Mouse (Mus musculus) large intestine, adult 2 months (tissue): ENCODE data around the gene Gpsm3. TPM values are rescaled to one million over a fixed set of nuclear protein-coding genes. Genes with fewer than 3 reads are reported as not detected.

Experiments used
- DNase-seq: peaks from one replicate; pipeline ENCODE4 v3.0.0-alpha.2; 2012; ENCODE audit warnings: low read depth, low spot score
- WGBS: fragments of 180-500 bp; shearing (Covaris S2); methylation state at CpG from one replicate; pipeline ENCODE4 v1.1.7; 2018; 5-methylcytosine and 5-hydroxymethylcytosine counted together
- polyA plus RNA-seq: library from polyadenylated mRNA; depleted of rRNA; stranded (reverse); fragments of >200 nt; gene quantifications from 2 replicates; pipeline ENCODE4 v1.2.3, GENCODE M21; 2012

The Gpsm3 gene
- polyA plus RNA-seq, 1 experiment: 11.8 TPM

DNA sequence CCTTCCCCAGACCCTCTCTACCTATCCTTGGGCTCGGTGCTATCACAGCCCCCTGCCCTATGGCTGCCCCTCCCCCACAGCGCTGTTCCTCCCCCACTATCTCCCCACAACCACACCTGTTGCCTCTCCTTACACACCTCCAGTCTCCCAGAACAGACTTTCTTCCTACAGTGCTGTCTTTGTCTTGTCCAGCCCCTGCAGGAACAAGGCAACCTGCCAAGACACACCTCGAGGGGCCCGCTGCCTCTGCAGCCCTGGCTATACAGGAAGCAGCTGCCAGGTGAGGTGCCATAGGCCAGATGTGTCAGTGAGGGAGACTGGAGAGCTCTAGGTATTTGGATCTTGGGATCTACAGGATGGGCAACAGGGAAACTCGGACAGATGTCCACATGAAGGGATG lies 13.0 kb upstream of the Gpsm3 start:
- 29% methylated on average over 5 of the region's 5 CpGs for WGBS
- DNase-seq: no peak

DNA sequence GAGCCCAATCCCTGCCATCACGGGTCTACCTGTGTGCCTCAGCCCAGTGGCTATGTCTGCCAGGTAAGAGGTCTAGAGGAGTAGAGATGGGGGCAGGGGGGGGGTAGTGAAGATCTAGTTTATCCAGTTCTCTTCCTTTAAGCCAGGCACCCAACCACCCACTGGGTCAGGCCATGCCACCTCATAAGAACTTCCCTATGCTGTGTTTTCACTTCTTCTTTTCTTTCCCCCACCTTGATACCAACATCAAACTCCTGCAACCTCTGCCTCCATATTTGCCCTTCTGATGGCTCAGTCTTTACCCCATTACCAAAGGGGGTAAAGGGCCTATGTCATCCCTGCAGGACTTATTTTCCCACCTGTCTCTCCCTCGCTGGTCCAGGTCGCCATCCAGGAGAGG lies 11.5 kb upstream of the Gpsm3 start:
- no peak for DNase-seq
- 87% methylated on average over 3 of the region's 3 CpGs for WGBS

DNA sequence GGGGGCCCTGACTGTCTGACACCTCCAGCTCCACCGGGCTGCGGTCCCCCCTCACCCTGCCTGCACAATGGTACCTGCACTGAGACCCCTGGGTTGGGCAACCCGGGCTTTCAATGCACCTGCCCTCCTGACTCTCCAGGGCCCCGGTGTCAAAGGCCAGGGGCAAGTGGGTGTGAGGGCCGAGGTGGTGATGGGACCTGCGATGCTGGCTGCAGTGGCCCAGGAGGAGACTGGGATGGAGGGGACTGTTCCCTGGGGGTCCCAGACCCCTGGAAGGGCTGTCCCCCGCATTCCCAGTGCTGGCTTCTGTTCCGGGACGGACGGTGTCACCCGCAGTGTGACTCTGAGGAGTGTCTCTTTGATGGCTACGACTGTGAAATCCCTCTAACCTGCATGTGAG lies 7.1 kb upstream of the Gpsm3 start:
- DNase-seq: no peak
- WGBS: 90% methylated on average over 12 of the region's 12 CpGs

DNA sequence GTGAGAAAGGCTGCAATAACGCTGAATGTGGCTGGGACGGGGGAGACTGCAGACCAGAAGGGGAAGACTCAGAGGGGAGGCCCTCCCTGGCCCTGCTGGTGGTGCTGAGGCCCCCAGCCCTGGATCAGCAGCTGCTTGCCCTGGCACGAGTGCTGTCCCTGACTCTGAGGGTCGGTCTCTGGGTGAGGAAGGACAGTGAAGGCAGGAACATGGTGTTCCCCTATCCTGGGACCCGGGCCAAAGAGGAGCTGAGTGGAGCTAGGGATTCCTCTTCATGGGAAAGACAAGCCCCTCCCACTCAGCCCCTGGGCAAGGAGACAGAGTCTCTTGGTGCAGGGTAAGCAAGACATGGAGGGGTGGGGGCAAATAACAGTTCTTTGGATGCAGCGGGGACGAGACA lies 6.2 kb upstream of the Gpsm3 start:
- WGBS: 74% methylated on average over 7 of the region's 7 CpGs
- no peak for DNase-seq

DNA sequence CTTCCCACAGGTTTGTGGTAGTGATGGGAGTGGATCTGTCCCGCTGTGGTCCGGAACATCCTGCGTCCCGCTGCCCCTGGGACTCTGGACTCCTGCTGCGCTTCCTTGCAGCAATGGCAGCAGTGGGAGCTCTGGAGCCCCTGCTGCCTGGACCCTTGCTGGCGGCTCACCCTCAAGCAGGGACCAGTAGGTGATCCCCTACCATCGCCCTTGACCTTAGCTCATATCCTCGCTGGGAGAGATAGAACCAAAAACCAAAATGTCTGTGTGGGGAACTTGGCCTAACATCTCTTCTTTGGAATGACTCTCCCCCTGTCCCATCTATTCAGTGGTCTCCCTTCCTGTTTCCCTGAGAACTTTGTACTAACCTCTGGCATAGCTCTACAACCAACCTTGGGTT lies 5.8 kb upstream of the Gpsm3 start:
- 94% methylated on average over 8 of the region's 8 CpGs for WGBS

DNA sequence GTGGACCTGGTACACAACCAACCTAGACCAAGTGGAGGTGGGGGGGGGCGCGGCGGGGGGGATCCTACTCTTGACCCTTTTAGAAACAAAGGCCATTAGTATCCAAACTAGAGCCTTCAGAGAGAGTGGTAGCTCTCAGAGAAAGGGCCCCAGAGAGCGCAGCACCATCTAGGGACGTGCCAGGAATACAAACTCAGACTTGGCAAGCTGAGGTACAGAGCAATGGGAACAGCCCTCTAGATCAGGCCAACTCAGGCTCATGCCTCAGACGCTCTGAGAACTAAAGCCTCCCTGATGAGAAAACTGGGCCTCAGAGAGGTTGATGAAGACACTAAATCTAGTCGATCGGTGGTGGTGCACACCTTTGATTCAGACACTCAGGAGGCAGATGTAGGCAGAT lies 4.5 kb upstream of the Gpsm3 start:
- no peak for DNase-seq
- WGBS: 91% methylated on average over 8 of the region's 8 CpGs

More for the DNA sequence above, 5.8 kb upstream of the Gpsm3 start:
- no peak for DNase-seq

DNA sequence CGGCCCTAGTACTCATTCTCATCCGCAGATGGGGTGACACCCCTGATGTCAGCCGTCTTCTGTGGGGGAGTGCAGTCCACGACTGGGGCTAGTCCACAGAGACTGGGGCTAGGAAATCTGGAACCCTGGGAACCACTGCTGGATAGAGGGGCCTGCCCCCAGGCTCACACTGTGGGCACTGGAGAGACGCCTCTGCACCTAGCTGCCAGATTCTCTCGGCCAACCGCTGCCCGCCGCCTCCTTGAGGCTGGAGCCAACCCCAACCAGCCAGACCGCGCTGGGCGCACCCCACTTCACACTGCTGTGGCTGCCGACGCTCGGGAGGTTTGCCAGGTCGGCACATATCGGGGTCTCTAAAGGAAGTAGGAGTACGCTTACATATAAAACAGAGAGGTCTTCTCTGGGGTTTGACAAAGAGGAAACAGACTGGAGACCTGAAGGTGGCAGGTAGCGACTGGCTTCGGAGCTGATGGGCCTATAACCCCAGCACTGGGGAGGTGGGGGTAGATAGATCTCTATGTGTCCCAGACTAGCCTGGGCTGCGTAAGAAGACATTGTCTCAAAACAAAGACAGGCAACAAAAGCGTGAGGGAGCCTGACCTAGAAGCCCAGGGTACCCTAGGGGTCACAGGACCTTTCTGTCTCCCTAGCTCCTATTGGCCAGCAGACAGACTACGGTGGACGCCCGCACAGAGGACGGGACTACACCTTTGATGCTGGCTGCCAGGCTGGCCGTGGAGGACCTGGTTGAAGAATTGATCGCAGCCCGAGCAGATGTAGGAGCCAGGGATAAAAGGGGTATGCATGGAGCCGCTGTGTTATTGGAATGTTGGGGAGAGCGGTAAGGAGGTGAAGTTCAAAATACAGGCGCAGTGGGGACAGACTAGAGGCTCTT lies 3.5 kb upstream of the Gpsm3 start:
- no peak for DNase-seq
- WGBS: 57% methylated on average over 32 of the region's 32 CpGs

DNA sequence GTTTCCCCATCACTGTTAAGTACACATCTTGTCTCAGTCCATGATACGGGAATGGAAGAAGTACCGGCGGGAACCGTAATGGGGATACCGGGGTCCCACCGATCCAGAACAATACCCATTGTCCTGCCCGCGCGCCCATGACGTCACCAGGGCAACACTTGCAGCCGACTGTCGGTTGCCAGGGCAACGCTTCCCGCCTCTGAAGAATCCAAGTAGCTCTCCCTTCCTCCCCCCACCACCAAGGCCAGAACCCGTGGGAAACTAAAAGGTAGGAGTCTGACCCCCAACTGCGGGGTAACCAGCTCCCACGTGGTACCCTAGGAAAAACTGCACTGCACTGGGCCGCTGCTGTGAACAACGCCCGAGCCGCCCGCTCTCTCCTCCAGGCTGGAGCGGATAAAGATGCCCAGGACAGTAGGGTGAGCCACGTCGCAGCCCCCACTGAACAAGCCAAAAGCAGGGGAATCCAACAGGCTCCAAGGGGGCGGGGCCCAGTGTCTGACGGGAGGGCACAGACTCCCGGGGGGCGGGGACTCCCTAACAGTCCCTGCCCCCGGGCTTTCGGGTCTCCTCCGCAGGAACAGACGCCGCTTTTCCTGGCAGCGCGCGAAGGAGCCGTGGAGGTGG lies 2.7 kb upstream of the Gpsm3 start:
- no peak for DNase-seq
- 1% methylated on average over 38 of the region's 38 CpGs for WGBS

DNA sequence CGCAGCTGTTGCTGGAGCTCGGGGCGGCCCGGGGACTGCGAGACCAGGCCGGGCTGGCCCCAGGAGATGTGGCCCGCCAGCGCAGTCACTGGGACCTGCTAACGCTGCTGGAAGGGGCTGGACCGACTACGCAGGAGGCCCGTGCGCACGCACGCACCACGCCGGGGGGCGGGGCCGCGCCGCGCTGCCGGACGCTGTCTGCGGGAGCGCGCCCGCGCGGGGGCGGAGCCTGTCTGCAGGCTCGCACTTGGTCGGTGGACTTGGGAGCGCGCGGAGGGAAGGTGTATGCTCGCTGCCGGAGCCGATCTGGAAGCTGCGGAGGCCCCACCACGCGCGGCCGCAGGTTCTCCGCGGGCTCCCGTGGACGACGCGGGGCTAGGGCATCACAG lies 2.2 kb upstream of the Gpsm3 start:
- 1% methylated on average over 50 of the region's 50 CpGs for WGBS
- DNase-seq: no peak

DNA sequence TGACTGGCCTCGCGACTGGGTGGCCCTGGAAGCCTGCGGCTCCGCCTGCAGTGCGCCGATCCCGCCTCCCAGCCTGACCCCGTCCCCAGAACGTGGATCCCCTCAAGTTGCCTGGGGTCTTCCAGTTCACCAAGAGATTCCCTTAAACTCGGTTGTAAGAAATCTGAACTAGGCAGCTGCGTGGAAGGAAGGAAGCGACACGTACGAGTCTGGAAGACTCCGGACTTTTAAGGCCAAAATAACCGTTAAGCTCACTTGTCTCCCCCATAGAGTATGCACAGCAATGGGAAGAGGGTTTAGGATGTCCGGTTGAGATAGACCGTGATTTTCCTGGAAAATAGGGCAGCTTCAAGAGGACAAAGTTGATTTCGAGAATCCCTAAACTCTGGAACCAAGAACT lies 1.8 kb upstream of the Gpsm3 start:
- no peak for DNase-seq
- WGBS: 2% methylated on average over 19 of the region's 19 CpGs

DNA sequence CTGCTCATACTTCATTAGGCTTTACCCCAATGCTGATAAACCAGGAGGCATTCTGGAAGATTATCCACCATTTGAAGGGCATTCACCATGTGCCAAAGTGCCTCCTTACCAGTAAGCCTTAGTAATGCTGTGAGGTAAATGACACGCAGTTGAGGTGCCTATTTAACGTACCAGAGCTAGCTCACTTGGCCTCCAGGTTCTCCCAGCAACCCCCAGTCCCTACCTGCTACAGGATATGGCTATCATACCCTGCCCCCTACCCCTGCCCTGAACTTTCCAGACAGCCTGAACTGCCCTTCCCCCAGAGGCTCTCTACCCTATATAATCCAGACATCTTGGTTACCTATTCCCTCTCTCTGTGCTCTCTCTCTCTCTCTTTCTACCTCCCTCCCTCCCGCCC lies 839 bp upstream of the Gpsm3 start:
- 84% methylated on average over 3 of the region's 3 CpGs for WGBS
- DNase-seq: no peak

DNA sequence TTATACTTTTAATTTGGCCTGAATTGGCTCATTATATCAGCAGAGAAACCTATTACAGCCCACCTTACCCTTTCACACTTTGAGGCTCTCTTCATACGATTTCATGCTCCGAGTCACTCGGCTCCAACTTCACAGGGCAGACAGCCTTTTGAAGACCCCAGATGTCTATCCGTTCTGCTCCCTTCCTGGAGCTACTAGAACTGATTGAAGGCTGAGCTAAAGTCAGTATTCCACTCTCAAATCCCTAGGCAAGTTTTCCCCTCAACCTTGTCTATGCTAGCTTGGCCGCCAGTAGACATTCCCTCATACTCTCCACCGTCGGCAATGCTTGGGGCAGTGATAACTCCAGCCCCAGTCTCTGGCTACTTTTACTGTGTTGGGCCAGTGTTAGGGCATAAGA lies 400 bp upstream of the Gpsm3 start:
- no peak for DNase-seq
- 68% methylated on average over 7 of the region's 7 CpGs for WGBS

DNA sequence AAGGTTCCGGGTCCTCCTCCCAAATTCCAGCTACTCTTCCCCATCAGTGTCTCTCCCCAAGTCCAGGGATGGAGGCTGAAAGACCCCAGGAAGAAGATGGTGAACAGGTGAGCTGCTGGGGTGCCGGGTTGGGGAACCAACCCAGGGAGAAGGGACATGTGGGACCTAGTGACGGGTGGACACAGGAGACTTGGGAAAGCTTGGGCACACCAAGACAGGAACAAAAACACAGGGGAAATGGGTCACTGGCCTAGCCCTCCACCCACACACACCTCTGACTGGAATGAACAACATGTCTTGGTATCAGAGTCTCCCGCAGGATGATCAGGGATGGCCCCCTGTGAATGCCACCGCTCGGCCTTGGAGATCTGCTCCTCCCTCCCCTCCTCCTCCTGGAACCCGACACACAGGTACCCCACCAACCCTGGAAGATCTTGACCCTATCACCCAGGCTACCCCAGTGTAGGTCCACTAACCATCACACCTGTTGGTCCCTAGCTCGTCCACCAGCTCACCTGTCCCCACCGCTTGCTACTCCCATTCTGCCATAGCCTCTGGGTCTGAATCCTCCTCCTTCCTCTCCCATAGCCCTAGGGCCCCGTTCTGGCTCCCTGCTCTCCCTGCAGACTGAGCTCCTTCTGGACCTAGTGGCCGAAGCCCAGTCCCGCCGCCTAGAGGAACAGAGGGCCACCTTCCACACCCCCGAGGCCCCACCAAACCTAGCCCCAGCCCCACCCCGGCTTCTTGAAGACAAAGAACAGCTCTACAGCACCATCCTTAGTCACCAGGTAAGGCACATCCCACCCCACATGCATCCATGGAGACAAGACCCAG lies 765 bp downstream of the Gpsm3 start:
- WGBS: 70% methylated on average over 15 of the region's 15 CpGs
- DNase-seq: no peak

DNA sequence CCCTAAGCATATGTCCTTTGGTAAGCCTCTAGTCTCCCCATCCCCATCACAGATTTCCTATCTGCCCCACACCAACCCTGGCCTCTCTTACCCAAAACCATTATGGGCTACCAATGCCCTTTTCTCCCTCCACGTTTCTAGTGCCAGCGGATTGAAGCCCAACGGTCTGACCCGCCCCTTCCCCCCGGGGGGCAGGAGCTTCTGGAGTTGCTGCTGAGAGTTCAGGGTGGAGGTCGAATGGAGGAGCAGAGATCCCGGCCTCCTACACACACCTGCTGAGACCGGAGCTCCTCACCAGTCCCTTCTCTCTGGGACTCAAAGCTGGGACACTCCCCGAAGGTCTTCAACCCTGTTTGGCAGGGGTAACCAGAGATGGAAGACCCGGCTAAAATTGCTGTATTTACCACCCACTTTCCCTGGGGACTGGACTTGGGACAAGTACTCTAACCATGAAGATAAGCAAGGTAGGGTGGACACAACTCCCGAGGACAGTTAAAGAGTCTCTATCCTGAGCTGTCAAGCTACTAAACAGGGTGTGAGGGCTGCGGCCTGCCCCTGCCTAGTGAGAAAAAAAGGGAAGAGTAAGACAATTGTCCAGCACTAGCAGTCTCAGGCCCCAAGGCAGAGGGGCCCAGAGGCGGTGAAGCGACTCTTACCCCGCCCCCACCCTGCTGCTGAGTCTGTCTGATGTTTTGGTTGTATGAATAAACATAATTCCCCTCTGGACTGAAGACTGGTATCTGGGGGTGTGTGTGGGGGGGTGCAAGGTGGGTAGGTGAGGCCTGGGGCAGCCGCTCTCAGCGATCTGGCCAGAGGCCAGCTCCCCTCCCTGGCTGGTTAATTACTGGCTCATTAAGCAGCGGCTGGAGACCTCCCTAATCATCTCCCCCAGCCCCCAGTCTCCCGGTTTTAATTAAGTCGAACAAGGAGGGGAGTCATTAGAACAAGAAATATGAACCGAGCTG lies 1.7 kb downstream of the Gpsm3 start, which contains the start of gene Pbx2:
Gene Pbx2 (plus strand): TSS at position 238 of the 965 bp plus-strand sequence.
- 14% methylated on average over 21 of the region's 21 CpGs for WGBS
- DNase-seq: no peak

DNA sequence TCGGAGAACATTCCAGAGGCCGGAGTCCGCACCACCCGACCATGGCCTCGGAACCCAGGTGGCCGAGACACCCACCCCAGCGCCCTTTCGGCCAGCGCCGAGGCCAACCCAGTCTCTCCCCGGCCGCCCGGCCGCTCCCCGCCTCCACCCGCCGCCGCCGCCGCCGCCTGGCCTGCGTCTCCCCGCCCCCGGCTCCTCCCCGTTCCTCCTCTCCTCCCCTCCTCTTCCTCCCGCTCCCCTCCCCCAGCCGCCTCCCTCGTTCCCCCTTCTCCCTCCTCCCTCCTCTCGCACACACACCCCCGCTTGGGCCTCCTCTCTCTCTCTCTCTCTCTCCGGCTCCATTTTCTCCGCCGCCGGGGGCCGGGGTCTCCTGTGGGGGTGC lies 2.4 kb downstream of the Gpsm3 start:
- WGBS: under 1% methylated on average over 31 of the region's 35 CpGs
- no peak for DNase-seq

DNA sequence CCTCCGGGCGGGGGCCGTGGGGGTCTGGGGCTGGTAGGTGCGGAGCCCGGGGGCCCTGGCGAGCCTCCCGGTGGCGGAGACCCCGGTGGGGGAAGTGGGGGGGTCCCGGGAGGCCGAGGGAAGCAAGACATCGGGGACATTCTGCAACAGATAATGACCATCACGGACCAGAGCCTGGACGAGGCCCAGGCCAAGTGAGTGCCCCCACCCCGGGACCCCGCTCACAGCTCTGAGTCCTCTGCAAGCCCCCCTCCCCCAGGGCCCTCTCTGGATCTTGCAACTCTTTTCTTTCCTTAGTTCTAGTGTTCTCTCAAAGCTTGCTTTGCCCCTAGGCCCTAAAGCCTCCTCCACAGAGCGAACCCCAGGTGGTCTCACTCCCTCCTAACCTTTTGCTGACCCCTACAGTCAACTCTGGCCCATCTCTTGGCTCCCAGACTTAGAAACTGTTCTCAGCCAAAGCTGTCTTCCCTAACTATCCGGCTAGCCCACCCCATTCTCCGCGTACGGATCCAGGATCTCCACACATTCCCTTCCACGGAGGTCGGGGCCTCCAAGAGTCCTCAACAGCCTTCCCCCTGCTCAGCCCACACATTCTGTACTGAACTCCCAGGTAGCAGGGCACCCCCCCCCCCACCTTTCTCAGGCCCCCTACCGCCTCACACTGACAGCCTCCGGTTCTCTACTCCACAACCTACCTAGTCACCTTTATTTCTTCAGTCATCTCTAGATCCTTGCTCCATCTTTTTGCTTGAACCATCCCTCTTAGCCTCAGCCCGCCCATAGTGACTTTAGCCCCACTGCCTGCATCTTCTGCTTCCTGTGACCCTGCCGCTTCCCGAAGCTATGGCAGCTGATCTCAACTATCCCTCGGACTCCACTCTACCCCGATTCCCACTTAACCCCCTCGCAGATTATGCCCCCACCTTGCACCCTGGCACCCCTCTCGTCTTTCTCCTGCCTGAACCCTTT lies 3.3 kb downstream of the Gpsm3 start:
- WGBS: 1% methylated on average over 32 of the region's 32 CpGs
- no peak for DNase-seq

DNA sequence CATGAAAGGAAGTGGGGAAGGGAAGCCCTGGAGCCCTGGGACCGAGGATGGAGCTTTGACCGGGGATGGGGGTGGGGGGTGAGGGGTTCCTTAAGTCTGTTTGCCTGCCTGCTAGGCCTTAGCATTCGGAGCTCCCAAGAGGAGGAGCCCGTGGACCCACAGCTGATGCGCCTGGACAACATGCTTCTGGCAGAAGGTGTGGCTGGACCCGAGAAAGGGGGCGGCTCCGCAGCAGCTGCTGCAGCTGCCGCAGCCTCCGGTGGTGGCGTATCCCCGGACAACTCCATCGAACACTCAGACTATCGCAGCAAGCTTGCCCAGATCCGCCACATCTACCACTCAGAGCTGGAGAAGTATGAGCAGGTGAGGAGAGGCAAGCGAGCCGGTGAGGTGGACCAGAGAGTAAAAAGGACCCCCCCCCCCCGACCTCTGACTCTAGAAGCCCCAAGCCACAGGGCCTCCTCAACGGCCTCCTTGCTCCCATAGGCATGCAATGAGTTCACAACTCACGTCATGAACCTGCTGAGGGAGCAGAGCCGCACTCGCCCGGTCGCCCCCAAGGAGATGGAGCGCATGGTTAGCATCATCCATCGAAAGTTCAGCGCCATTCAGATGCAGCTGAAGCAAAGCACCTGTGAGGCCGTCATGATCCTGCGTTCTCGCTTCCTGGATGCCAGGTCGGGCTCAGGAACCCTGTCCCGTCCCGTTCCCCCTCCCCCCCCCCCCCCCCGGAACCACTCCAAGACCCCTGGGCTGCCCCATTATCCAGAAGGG lies 4.3 kb downstream of the Gpsm3 start:
- DNase-seq: no peak
- WGBS: 41% methylated on average over 34 of the region's 34 CpGs
